Mouse (Mus musculus) myocyte (in vitro differentiated cells): Measurements from ENCODE around the gene Avpr1b.

Experiments
- CEBPB ChIP-seq: IDR thresholded peaks from 2 replicates; pipeline ENCODE4 v1.6.1; 2011; ENCODE audit warnings: mild to moderate bottlenecking, moderate library complexity; ENCODE audit not compliant: poor library complexity, insufficient read depth, severe bottlenecking
- E2F4 ChIP-seq: IDR thresholded peaks from one replicate; pipeline ENCODE4 v1.6.1; 2011; ENCODE audit warnings: mild to moderate bottlenecking, control low read depth, moderate library complexity; ENCODE audit not compliant: insufficient read depth
- MAX ChIP-seq: IDR thresholded peaks from one replicate; pipeline ENCODE4 v1.6.1; 2011; ENCODE audit warnings: low read depth, mild to moderate bottlenecking, control low read depth
- MYOD1 ChIP-seq, 3 experiments: IDR thresholded peaks; one replicate each; pipeline ENCODE4 v1.6.1; 2011; ENCODE audit warnings: control low read depth in 2 of 3, low read depth in 2 of 3, mild to moderate bottlenecking in 2 of 3, moderate library complexity in 1 of 3; ENCODE audit not compliant: insufficient read length in 2 of 3, control insufficient read depth in 1 of 3
- MYOG ChIP-seq, 3 experiments: IDR thresholded peaks; one replicate each; pipeline ENCODE4 v1.6.1; 2011; ENCODE audit warnings: control low read depth in 2 of 3, low read depth in 2 of 3, mild to moderate bottlenecking in 2 of 3; ENCODE audit not compliant: insufficient read length in 2 of 3, control insufficient read depth in 1 of 3, insufficient read depth in 1 of 3
- POLR2A ChIP-seq: IDR thresholded peaks from one replicate; pipeline ENCODE4 v1.6.1; 2011; ENCODE audit warnings: low read depth, mild to moderate bottlenecking, control low read depth, moderate library complexity; ENCODE audit not compliant: insufficient read length
- POLR2AphosphoS2 ChIP-seq: IDR thresholded peaks from one replicate; pipeline ENCODE4 v1.6.1; 2011; ENCODE audit warnings: low read depth, control low read depth; ENCODE audit not compliant: insufficient read length
- REST ChIP-seq: IDR thresholded peaks from one replicate; pipeline ENCODE4 v1.6.1; 2011; ENCODE audit warnings: mild to moderate bottlenecking, control low read depth, moderate library complexity; ENCODE audit not compliant: insufficient read depth, insufficient read length
- SRF ChIP-seq: IDR thresholded peaks from one replicate; pipeline ENCODE4 v1.6.1; 2011; ENCODE audit warnings: low read depth; ENCODE audit not compliant: control insufficient read depth, insufficient read length
- TCF12 ChIP-seq: IDR thresholded peaks from one replicate; pipeline ENCODE4 v1.6.1; 2011; ENCODE audit warnings: mild to moderate bottlenecking, control low read depth; ENCODE audit not compliant: poor library complexity, insufficient read depth, severe bottlenecking
- TCF3 ChIP-seq: IDR thresholded peaks from one replicate; pipeline ENCODE4 v1.6.1; 2011; ENCODE audit warnings: low read depth, control low read depth; ENCODE audit not compliant: insufficient read length
- USF1 ChIP-seq: IDR thresholded peaks from one replicate; pipeline ENCODE4 v1.6.1; 2011; ENCODE audit warnings: low read depth, mild to moderate bottlenecking, control low read depth, moderate library complexity

GRCm38 (mm10) chr1:131660716-131661472, 61.9 kb downstream of the Avpr1b start:
- TF ChIP-seq POLR2A = no peak
- TF ChIP-seq SRF = no peak
- TF ChIP-seq POLR2AphosphoS2 = no peak
- TF ChIP-seq MAX = no peak
- TF ChIP-seq MYOD1 (IDR thresholded peaks at IDR 0.05; ENCODE audit: control insufficient read depth in 1 of 3, insufficient read length in 2 of 3, low read depth in 2 of 3) = no peak
- no peak for TF ChIP-seq TCF12
- TF ChIP-seq USF1 = no peak
- no peak for TF ChIP-seq REST
- TF ChIP-seq CEBPB = no peak
- TF ChIP-seq TCF3 = no peak
- TF ChIP-seq E2F4 = no peak
- TF ChIP-seq MYOG (IDR thresholded peaks at IDR 0.05; ENCODE audit: control insufficient read depth in 1 of 3, insufficient read depth in 1 of 3, insufficient read length in 2 of 3, low read depth in 2 of 3) = no peak
